Mouse (Mus musculus): ENCODE data around the gene Padi3. TPM values are rescaled to one million over a fixed set of nuclear protein-coding genes. Genes with fewer than 3 reads are reported as not detected.

Padi3 gene
- polyA plus RNA-seq (2015; fragmentation: Nextera tagmentation; extraction: Ambion mirVana) = 0.45 and 0.59 TPM in 2 replicates

GRCm38 (mm10) chr4:140810458-140811260, at the start of gene Padi3:
Gene Padi3 (minus strand): TSS chr4:140810648.
- no peak within 1 kb of the TSS for H3K27ac ChIP-seq
- H3K27me3 ChIP-seq = no peaks in the 10 kb centered on the region
- WGBS = 70% methylated on average over 16 of the region's 16 CpGs
- no peak for ATAC-seq (ENCODE audit: insufficient number of reproducible peaks, low FRiP score, low TSS enrichment, low read depth)
- no peak within 1 kb of the TSS for H3K4me2 ChIP-seq
- no peak within 1 kb of the TSS for H3K4me3 ChIP-seq
- peaks cover 29% of the 10 kb centered on the region for H3K4me1 ChIP-seq
- no peak within 1 kb of the TSS for H3K9ac ChIP-seq
- H3K9me3 ChIP-seq = no peaks in the 10 kb centered on the region
- no peaks in the 10 kb centered on the region for H3K36me3 ChIP-seq

GRCm38 (mm10) chr4:140859291-140859690, 48.8 kb upstream of the Padi3 start:
- ATAC-seq (ENCODE audit: insufficient number of reproducible peaks, low FRiP score, low TSS enrichment, low read depth) = no peak
- Histone ChIP-seq H3K27ac (no peak overlapping the region), H3K9ac (no peak overlapping the region), H3K4me3 (no peak overlapping the region), H3K4me1 (peaks cover 3% of the 10 kb centered on the region; the same call in 1 of the 2 replicates), H3K36me3 (no peaks in the 10 kb centered on the region), H3K4me2 (no peak overlapping the region), H3K27me3 (no peaks in the 10 kb centered on the region), H3K9me3 (no peaks in the 10 kb centered on the region)
- WGBS = 81% methylated on average over 11 of the region's 11 CpGs

GRCm38 (mm10) chr4:140857813-140858212, 47.4 kb upstream of the Padi3 start:
- H3K9ac ChIP-seq = no peak overlapping the region
- no peak overlapping the region for H3K4me2 ChIP-seq
- WGBS = 71% methylated on average over 7 of the region's 7 CpGs
- no peak overlapping the region for H3K27ac ChIP-seq
- no peaks in the 10 kb centered on the region for H3K27me3 ChIP-seq
- no peak overlapping the region for H3K4me3 ChIP-seq
- H3K36me3 ChIP-seq = no peaks in the 10 kb centered on the region
- H3K9me3 ChIP-seq = no peaks in the 10 kb centered on the region
- H3K4me1 ChIP-seq = peaks cover 3% of the 10 kb centered on the region; the same call in 1 of the 2 replicates
- ATAC-seq (ENCODE audit: insufficient number of reproducible peaks, low FRiP score, low TSS enrichment, low read depth) = no peak

- Histone ChIP-seq H3K9me3 (no peaks in the 10 kb centered on the region), H3K4me3 (no peak overlapping the region), H3K27me3 (no peaks in the 10 kb centered on the region), H3K36me3 (no peaks in the 10 kb centered on the region), H3K4me2 (no peak overlapping the region), H3K4me1 (peaks cover 2% of the 10 kb centered on the region; the same call in 1 of the 2 replicates), H3K27ac (no peak overlapping the region), H3K9ac (no peak overlapping the region)
- ATAC-seq (ENCODE audit: insufficient number of reproducible peaks, low FRiP score, low TSS enrichment, low read depth) = no peak
- WGBS = 75% methylated on average over 5 of the region's 5 CpGs
Observed at GRCm38 (mm10) chr4:140857041-140857440, 46.6 kb upstream of the Padi3 start.

GRCm38 (mm10) chr4:140855151-140855550, 44.7 kb upstream of the Padi3 start:
- WGBS = 88% methylated on average over 10 of the region's 10 CpGs
- Histone ChIP-seq H3K36me3 (no peaks in the 10 kb centered on the region), H3K27me3 (no peaks in the 10 kb centered on the region), H3K9ac (no peak overlapping the region), H3K4me1 (no peaks in the 10 kb centered on the region), H3K9me3 (no peaks in the 10 kb centered on the region), H3K4me3 (no peak overlapping the region), H3K4me2 (no peak overlapping the region), H3K27ac (no peak overlapping the region)
- no peak for ATAC-seq (ENCODE audit: insufficient number of reproducible peaks, low FRiP score, low TSS enrichment, low read depth)

- ATAC-seq (ENCODE audit: insufficient number of reproducible peaks, low FRiP score, low TSS enrichment, low read depth) = no peak
- no peak overlapping the region for H3K4me2 ChIP-seq
- no peak overlapping the region for H3K9ac ChIP-seq
- H3K27ac ChIP-seq = no peak overlapping the region
- H3K27me3 ChIP-seq = no peaks in the 10 kb centered on the region
- no peaks in the 10 kb centered on the region for H3K9me3 ChIP-seq
- 59% methylated on average over 10 of the region's 10 CpGs for whole genome bisulfite sequencing
- no peaks in the 10 kb centered on the region for H3K4me1 ChIP-seq
- H3K36me3 ChIP-seq = no peaks in the 10 kb centered on the region
- H3K4me3 ChIP-seq = no peak overlapping the region
Observed at GRCm38 (mm10) chr4:140854455-140854864, 44.0 kb upstream of the Padi3 start.

GRCm38 (mm10) chr4:140853626-140854025, 43.2 kb upstream of the Padi3 start:
- no peaks in the 10 kb centered on the region for H3K4me1 ChIP-seq
- no peaks in the 10 kb centered on the region for H3K27me3 ChIP-seq
- ATAC-seq (ENCODE audit: insufficient number of reproducible peaks, low FRiP score, low TSS enrichment, low read depth) = no peak
- no peaks in the 10 kb centered on the region for H3K36me3 ChIP-seq
- no peak overlapping the region for H3K4me2 ChIP-seq
- no peak overlapping the region for H3K9ac ChIP-seq
- no peaks in the 10 kb centered on the region for H3K9me3 ChIP-seq
- no peak overlapping the region for H3K27ac ChIP-seq
- H3K4me3 ChIP-seq = no peak overlapping the region
- WGBS = 55% methylated on average over 8 of the region's 8 CpGs

GRCm38 (mm10) chr4:140849310-140849709, 38.9 kb upstream of the Padi3 start:
- no peaks in the 10 kb centered on the region for H3K9me3 ChIP-seq
- H3K27me3 ChIP-seq = no peaks in the 10 kb centered on the region

GRCm38 (mm10) chr4:140845666-140846065, 35.2 kb upstream of the Padi3 start, which contains the start of gene Padi1:
Gene Padi1 (minus strand): TSS chr4:140845778.
- no peak for ATAC-seq (ENCODE audit: insufficient number of reproducible peaks, low FRiP score, low TSS enrichment, low read depth)
- no peak within 1 kb of the TSS for H3K9ac ChIP-seq
- no peak within 1 kb of the TSS for H3K27ac ChIP-seq
- H3K4me1 ChIP-seq = peaks cover 21% of the 10 kb centered on the region
- no peaks in the 10 kb centered on the region for H3K27me3 ChIP-seq
- H3K4me3 ChIP-seq = no peak within 1 kb of the TSS
- H3K4me2 ChIP-seq = no peak within 1 kb of the TSS
- 52% methylated on average over 6 of the region's 6 CpGs for WGBS
- no peaks in the 10 kb centered on the region for H3K9me3 ChIP-seq
- H3K36me3 ChIP-seq = no peaks in the 10 kb centered on the region

More at GRCm38 (mm10) chr4:140849310-140849709, 38.9 kb upstream of the Padi3 start:
- Histone ChIP-seq H3K4me1 (peaks cover 11% of the 10 kb centered on the region), H3K4me3 (no peak overlapping the region), H3K9ac (no peak overlapping the region), H3K36me3 (no peaks in the 10 kb centered on the region), H3K4me2 (no peak overlapping the region), H3K27ac (no peak overlapping the region)
- WGBS = 79% methylated on average over 11 of the region's 11 CpGs
- no peak for ATAC-seq (ENCODE audit: insufficient number of reproducible peaks, low FRiP score, low TSS enrichment, low read depth)

- Histone ChIP-seq H3K4me2 (no peak overlapping the region), H3K9ac (no peak overlapping the region), H3K9me3 (no peaks in the 10 kb centered on the region), H3K27me3 (no peaks in the 10 kb centered on the region), H3K27ac (no peak overlapping the region), H3K4me1 (peaks cover 21% of the 10 kb centered on the region), H3K36me3 (no peaks in the 10 kb centered on the region), H3K4me3 (no peak overlapping the region)
- no peak for ATAC-seq (ENCODE audit: insufficient number of reproducible peaks, low FRiP score, low TSS enrichment, low read depth)
- WGBS = 52% methylated on average over 4 of the region's 4 CpGs
Observed at GRCm38 (mm10) chr4:140844991-140845390, 34.5 kb upstream of the Padi3 start.

- H3K27me3 ChIP-seq = no peaks in the 10 kb centered on the region
- no peak overlapping the region for H3K9ac ChIP-seq
- H3K9me3 ChIP-seq = no peaks in the 10 kb centered on the region
- H3K27ac ChIP-seq = no peak overlapping the region
- no peak overlapping the region for H3K4me2 ChIP-seq
- no peaks in the 10 kb centered on the region for H3K36me3 ChIP-seq
- H3K4me3 ChIP-seq = no peak overlapping the region
- H3K4me1 ChIP-seq = peaks cover 21% of the 10 kb centered on the region
- WGBS = 49% methylated on average over 15 of the region's 15 CpGs
- no peak for ATAC-seq (ENCODE audit: insufficient number of reproducible peaks, low FRiP score, low TSS enrichment, low read depth)
Observed at GRCm38 (mm10) chr4:140843670-140844280, 33.3 kb upstream of the Padi3 start.

GRCm38 (mm10) chr4:140842909-140843308, 32.5 kb upstream of the Padi3 start:
- no peak for ATAC-seq (ENCODE audit: insufficient number of reproducible peaks, low FRiP score, low TSS enrichment, low read depth)
- WGBS = 44% methylated on average over 1 of the region's 1 CpGs
- no peaks in the 10 kb centered on the region for H3K27me3 ChIP-seq

More at GRCm38 (mm10) chr4:140842909-140843308, 32.5 kb upstream of the Padi3 start:
- no peak overlapping the region for H3K4me2 ChIP-seq
- H3K9ac ChIP-seq = no peak overlapping the region
- H3K36me3 ChIP-seq = no peaks in the 10 kb centered on the region
- H3K4me1 ChIP-seq = peaks cover 24% of the 10 kb centered on the region
- H3K27ac ChIP-seq = no peak overlapping the region
- no peak overlapping the region for H3K4me3 ChIP-seq
- H3K9me3 ChIP-seq = no peaks in the 10 kb centered on the region

All from limb, embryonic 15.5 days (tissue).